Mouse (Mus musculus): ENCODE results near the gene Gpx4.

The Gpx4 gene

GRCm38 (mm10) chr10:80050885-80051617, 4.1 kb downstream of the Gpx4 start:
- DNase-seq = peak; percentile 63

DNA sequence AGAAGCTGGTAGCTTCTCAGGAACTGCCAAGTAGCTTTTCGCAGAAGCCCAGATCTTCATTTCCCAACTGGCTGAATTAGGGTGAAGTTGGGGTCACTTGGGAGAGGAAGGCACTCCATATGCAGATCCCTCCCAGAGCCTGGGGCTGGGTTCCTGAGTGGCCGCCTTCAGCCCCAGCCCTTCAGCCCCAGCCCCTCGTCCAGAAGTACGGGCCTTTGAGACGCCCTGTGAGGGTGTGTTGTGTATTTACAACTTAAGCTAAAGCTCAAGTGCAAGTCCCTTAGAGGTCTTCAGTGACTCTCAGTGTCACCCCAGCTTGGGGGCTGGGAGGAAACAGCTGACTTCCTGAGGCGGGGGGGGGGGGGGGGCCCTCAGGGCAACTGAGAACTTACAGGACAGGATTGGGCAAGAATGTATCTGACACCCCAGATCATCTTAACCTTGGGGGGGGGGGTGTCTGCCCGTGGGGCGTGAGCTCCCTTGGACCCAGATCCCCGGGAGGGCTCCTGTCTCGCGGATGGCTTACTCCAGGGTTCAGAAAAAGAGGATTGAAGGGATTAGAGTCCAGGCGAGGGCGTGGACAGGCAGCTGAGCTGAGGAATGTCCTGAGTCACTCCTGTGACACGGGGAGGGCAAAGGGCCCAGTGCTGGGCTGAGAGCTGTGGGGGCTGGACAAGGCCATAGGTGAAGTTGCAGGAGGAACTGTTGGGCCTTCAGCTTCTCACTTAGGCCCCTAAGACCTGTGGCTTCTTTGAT, 4.8 kb downstream of the Gpx4 start:
- peak; percentile 93 for DNase-seq

- DNase-seq = no peak
Measured at GRCm38 (mm10) chr10:80052374-80052764, 5.4 kb downstream of the Gpx4 start.

DNA sequence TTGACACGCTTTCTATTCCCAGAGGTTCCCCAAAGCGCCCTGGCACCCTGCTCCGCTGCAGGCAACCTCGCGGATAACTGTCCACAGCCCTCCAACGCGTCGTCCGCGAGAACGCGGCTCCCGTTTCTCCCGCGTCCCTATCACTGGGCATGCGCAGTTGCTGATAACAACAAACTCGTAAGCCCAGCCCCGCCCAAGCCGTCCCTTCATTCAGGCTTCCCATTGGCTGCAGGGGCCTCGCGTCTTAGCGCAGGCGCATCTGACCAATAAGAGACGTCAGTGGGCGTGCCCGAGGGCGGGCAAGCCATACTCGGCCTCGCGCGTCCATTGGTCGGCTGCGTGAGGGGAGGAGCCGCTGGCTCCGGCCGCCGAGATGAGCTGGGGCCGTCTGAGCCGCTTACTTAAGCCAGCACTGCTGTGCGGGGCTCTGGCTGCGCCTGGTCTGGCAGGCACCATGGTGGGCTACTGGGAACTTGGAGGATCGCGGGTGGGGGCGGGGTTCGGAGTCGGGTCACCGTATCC, 6.4 kb downstream of the Gpx4 start:
- DNase-seq = peak; percentile 100

DNA sequence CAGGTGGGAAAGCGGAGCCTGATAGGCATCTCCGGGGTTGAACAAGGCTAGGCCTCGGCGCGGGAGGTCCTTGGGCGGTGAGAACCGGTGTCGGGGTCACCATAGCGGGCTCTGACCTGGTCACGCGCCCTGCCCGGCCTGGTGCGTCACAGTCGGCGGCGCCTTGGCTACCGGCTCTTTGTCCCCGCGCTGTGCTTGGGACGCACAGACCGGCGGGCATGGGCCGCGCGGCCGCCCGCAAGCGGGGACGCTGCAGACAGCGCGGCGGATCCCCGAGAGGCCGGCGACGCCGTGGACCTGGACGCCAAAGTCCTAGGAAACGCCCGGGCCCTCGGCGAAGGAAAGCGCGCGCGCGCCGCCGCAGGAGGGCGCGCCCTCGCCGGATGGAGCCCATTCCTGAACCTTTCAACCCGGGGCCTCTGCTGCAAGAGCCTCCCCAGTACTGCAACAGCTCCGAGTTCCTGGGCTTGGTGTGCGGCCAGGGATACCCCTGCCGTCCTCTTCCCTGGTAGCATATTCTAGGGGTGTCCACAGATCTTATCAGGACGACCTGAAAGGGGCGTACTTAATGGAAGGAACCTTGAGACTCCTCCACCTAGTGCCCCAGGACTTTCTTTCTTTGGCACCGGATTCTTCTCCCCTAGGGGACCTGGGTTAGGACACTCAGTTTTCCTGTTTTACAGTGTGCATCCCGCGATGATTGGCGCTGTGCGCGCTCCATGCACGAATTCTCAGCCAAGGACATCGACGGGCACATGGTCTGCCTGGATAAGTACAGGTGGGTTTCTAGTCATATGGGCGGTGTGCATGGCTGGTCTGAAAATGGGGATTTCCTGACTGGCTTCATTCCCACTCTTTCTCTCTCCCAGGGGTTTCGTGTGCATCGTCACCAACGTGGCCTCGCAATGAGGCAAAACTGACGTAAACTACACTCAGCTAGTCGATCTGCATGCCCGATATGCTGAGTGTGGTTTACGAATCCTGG, 7.2 kb downstream of the Gpx4 start:
- peak; percentile 75 for DNase-seq

GRCm38 (mm10) chr10:80054911-80055310, 7.9 kb downstream of the Gpx4 start:
- DNase-seq = peak; percentile 29

- DNase-seq = no peak
Measured at GRCm38 (mm10) chr10:80055364-80055763, 8.4 kb downstream of the Gpx4 start.

DNA sequence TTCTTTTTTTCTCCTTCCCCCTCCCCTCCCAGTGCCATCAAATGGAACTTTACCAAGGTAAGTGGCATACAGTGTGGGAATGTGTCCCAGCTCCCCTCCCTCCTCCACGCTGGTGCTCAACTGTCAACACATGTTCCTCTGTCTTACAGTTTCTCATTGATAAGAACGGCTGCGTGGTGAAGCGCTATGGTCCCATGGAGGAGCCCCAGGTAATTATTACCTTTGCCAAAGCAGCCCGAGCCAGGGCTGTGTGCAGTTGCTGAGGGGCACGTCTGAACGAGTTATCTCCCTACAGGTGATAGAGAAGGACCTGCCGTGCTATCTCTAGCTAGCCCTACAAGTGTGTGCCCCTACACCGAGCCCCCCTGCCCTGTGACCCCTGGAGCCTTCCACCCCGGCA, 8.9 kb downstream of the Gpx4 start:
- DNase-seq = no peak

DNA sequence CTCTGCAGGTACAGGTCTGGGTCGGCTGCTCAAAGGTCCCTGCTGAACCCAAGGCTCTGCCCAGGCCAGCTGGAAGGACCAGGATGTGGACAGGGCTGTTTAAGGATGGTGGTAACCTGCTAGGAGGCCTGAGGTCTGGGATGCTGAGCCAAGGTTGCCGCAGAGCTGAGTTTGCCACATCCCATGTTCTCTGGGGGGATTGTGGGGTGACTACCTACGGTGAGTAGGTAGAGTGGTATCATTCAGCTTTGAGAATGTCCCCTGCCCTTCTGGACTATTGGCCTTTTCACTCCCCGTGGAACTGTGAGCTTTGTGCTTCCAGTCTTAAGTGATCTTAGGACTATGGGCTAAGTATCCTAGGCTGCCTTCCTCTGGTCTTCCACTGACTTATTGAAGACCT, 9.5 kb downstream of the Gpx4 start:
- DNase-seq = no peak

- no peak for DNase-seq
Measured at GRCm38 (mm10) chr10:80056976-80057682, 10.2 kb downstream of the Gpx4 start.

GRCm38 (mm10) chr10:80057683-80058326, 10.8 kb downstream of the Gpx4 start:
- no peak for DNase-seq

DNA sequence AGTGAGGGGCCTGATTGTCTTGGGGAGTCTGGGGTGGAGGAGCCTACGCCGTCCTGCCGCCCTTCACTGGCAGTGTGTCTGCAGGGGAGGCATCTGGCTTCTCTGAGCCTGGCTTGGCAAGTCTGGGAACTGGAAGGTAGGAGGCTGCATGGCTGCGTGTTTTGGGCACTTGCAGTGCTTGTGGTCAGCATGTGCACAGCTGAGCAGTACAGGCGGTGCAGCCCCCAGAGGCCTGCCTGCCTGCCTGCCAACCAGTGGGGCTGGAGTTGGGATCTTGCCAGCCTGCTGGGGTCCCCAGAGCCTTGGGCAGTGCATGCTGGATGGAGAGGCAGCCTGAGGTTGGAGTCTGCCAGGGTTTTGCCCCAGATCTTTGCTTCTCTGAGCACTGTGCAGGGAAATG, 16.1 kb downstream of the Gpx4 start:
- DNase-seq = no peak

DNA sequence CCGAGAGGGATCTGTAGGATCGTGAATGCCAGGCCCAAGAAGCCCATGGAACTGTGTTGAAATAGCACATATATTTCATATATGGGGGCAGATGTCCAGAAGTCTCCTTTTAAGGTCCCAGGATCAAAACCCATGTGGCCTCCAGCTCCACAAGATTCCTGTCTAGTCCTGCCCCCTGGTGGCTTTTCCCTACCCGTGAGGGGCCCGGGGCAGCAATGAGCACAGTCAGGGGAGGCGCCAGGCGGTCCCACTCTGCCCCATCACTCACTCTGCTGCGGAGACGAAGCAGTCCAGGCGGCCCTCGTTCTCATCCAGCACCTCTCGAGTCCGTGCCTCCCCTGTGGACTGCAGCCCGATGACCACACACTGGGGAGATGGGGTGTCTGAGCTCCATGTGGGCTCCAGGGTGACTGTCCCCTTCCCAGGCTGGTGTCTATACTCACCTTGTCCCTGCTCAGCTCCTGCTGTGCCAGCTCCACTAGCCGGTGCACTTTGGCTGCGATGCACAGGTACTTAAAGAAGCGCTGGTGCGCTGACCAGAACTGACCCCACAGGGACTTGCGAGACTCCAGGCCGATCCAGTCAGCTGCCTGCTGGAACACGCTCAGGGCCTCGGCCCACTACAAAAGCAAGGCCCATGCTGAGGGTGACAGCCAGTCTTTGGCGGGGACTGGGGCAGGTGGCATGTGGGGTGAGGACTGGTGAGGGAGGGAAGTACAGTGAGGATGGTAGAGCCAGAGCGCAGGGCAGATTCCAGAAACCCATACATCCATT, 17.1 kb downstream of the Gpx4 start:
- DNase-seq = no peak

DNA sequence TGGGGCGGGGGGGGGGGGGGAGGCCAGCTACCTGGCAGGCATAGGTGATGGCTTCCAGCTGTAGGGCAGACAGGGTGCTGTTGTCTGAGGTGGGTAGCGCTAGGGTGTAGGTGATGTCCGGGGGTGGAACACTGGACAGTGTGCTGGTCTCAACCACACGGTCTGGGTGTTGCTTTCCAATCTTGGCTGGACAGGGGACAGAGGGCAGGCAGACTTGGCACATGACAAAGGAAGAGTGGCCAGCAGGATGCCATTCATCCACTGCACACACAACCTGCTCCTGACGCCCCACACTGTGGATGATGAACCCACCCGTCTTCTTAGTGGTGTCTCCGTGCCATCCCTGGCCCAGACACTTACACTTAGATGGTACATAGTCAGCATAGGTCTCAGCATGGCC, 22.3 kb downstream of the Gpx4 start:
- no peak for DNase-seq

DNA sequence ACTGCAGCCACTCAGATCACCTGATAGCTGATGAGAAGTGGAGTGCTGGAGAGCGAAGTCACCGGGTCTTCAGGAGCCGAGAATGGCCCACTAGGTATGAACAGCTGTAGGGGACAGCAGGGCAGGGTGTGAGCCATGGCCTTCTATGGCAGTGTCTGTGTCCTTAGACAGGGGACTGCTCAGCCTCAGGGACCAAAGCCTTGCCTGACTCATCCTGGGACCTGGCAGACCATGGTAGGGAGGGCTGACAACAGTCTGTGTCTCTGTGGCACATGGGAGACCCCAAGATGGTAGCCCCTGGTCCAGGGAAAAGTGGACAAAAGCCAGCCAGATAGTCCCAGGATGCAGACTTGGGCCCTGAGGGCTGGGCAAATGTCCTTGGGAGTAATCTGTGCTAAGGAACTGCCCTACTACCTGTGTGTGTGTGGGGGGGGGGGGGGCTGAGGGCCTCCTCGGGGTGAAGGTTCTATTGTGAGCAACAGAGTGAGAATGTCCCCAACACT, 23.0 kb downstream of the Gpx4 start:
- DNase-seq = no peak

DNA sequence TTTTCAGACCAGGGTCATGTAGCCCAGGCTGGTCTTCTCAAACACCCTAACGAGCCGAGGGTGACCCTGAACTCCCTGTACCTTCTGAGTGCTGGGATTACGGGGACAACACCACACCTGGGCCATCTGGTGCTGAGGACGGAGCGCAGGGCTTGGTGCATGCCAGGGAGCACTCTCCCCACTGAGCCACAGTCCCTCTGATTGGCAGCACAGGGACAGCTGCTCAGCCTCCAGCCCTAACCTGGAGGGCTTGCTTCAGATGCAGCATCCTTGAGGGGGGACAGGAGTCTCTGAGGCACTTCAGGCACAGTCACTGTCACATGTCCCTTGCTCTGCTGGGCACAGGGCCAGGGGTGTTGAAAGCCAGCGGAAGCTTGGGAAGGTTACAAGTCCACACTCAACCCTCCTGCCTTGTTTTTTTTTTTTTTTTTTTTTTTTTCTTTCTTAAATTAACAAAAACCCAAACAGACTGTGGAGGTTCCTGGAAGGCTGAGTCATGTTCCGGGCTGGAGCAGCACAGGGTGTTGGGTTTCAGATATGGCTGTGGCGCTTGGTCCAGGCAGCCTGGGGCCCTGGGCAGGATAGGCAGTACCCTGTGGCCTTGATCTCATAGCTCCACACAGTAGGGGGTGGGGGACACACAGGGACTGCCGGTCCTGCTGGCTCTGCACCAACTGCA, 24.0 kb downstream of the Gpx4 start:
- peak; percentile 89 for DNase-seq

DNA sequence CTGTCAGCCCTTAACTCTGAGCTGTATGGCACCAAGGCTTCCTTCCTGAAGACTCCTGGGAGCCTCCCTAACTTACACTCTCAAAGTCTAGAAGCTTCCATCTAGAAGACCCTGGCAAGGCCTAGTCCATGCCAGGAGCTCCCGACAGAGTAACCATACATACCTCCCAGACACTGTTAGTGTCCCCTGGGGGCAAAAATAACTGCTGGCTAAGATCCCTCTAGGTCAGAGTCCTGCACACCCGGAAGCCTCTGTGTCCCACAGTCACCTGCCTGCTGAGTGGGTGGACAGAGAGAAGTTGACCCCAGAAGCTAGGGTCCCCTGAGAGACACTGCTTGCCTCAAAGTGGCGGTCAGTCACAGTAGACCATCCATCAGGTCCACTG, 24.5 kb downstream of the Gpx4 start:
- DNase-seq = peak; percentile 67

GRCm38 (mm10) chr10:80072623-80073489, 25.9 kb downstream of the Gpx4 start:
- peak; percentile 68 for DNase-seq
